Mouse (Mus musculus) neutrophil, adult 5-6 weeks (primary cell): ENCODE data around the gene Ywhaq. TPM values are rescaled to one million over a fixed set of nuclear protein-coding genes. Genes with fewer than 3 reads are reported as not detected.
A peak's percentile ranks its signal among the peaks of the same experiment; 100 is the strongest.
"Not testable (repeated sequence)": the region's sequence is repeated elsewhere in the genome, so short reads cannot be mapped to it uniquely, and the experiment has no call there.

Experiments used
- ATAC-seq: fragments of 151-379, 151-347 bp; 2 replicates; pipeline ENCODE4 v1.8.0; 2017; ENCODE audit warnings: mild to moderate bottlenecking, moderate TSS enrichment; ENCODE audit not compliant: insufficient number of reproducible peaks, poor library complexity, low FRiP score, severe bottlenecking; ENCODE audit errors: extremely low read depth
- total RNA-seq: library from RNA; stranded (forward); fragments of 200-1000 nt; gene quantifications from 2 replicates; pipeline ENCODE4 v1.2.3, GENCODE M21; 2017

The Ywhaq gene
- total RNA-seq, 1 experiment from 2014 or later = 93.1 TPM

DNA sequence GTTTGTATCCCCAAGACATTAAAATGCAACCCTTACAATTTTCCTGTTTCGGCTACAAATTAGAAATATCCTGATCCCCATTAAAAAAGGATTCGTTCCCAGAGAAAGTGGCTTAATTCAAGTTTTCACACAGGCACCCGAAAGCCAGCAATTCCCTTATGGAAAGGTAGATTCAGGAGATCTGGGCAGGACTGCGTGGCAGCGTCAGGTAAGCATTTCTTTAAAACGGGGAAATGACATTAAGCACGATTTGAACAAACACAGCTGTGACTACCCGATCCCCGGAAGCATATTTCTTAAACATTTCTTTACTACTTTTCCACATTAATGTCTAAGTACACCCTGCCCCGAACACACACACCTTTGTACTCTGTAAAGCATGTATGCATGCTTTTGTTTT lies 646 bp upstream of the Ywhaq start:
- no peak for ATAC-seq

DNA sequence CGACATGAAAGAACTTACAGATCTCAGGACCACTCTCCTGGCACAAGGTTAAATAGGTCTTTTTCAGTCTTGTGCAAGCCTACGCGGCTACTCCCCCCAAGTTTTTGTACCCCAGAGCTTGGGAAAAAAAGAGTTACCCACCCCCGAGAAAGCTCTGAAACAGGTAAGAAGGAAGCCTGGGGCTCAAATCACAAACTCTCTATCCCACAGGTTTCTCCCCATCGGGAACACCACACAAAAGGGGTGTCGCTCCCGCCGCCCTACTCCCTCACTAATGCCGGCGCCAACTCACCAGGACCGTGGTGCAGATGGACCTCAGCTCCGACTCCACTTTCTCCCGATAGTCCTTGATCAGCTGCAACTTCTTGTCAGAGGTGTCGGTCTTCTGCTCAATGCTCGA lies 931 bp downstream of the Ywhaq start:
- no peak for ATAC-seq

DNA sequence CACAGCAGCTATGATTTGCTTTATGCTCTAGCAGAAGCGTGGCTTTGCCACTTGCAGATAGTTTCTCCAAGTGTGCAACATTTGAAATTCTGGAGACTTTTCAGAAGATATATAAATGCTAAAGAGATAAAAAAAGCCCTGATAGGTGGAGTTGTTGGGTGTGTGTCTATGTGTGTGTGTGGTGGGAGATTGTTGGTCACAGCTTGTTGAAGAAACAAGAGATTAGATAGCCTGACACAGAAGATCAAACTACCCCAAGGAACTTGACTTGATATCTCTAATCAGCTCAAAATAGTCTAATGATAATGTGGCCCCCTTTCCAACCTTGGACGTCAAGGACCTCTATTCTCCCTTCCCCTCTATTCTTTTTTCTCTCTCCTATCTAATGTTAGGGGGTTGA lies 6.8 kb downstream of the Ywhaq start:
- no peak for ATAC-seq

DNA sequence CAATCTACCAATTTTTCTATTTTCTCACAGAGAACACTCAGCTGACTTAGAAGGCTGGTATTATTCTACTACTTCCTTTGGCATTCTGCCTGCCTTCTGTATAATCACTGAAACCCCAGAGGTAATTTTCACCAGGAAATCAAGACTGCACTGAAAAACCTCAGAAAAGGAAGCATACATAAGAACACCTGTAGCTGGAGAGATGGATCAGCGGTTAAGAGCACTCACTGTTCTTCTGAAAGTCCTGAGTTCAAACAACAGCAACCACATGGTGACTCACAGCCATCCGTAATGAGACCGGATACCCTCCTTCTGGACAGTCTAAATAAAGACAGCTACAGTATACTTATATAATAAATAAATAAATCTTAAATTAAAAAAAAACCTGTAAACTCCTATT lies 7.8 kb downstream of the Ywhaq start:
- ATAC-seq = no peak

DNA sequence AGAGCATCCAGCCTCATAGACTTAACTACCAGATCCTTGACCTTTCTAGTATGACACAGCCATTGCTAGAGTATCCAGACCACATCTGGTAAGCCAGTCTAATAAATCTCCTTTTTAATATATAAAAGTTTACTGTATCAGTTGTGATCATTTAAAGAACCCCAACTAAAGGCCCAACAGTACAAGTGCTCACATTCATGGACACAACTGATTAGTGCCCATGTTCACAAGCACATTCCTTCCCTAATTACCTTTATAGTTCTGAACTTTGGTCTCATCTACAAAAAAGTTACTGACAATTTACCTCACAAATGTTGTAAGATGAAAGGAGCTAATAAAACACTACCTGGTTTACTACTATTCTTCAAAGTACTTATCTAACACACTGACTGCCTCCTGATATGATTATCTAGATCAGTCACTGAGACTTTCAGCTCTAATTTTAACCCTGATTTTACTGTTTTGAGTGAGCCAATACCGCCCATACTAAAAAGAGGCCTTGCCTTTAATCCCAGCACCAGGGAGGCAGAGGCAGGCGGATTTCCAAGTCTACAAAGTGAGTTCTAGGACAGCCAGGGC lies 8.6 kb downstream of the Ywhaq start:
- ATAC-seq = no peak

DNA sequence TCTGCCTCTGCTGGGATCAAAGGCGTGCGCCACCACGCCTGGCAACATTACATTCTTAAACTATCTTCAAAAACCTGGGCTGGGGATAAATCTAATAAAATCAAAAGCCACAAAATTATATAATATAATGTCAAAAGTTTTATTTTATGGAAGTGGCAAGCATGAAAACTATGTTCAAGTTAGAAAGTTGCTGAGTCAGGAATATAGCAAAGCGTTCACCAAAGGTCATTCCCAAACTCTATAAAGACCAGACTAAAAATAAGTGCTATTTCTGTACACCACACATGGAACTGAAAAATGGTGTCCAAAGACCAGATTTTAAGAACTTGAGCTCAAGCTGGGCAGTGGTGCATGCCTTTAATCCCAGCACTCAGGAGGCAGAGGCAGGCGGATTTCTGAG lies 14.7 kb downstream of the Ywhaq start:
- ATAC-seq = no peak

DNA sequence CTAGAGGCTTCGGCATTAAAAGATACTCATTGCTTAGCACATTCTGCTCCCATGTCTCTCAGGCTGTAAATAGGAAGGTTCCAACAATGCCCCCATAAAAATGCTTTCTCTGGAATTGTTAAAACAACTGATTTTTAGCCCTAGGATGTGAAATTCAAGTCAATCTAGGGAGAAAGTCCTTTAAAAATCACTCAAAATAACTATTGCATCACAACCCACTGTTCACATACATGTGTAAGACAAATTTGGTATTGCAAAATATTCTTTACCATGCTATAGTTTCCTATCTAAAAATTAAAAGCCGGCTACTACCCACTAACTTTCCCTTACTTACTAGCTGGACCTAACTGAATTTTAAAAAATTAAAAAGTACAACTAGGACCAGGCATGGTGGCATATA lies 31.2 kb downstream of the Ywhaq start:
- no peak for ATAC-seq

DNA sequence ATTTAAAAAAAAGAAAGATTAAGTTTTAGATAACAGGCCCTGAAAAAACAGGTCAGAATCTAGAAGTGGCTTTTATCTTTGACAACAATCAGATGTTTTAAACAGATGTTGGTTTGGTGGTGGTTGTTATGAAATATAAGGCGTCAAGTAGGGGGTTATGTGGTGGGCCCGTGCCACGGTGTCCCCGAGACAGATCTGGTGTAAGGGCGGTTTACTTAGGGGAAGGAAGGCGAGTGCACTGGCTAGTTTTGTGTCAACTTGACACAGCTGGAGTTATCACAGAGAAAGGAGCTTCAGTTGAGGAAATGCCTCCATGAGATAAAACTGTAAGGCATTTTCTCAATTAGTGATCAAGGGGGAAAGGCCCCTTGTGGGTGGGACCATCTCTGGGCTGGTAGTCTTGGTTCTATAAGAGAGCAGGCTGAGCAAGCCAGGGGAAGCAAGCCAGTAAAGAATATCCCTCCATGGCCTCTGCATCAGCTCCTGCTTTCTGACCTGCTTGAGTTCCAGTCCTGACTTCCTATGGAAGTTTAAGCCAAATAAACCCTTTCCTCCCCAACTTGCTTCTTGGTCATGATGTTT lies 38.6 kb downstream of the Ywhaq start:
- ATAC-seq = not testable (repeated sequence)

DNA sequence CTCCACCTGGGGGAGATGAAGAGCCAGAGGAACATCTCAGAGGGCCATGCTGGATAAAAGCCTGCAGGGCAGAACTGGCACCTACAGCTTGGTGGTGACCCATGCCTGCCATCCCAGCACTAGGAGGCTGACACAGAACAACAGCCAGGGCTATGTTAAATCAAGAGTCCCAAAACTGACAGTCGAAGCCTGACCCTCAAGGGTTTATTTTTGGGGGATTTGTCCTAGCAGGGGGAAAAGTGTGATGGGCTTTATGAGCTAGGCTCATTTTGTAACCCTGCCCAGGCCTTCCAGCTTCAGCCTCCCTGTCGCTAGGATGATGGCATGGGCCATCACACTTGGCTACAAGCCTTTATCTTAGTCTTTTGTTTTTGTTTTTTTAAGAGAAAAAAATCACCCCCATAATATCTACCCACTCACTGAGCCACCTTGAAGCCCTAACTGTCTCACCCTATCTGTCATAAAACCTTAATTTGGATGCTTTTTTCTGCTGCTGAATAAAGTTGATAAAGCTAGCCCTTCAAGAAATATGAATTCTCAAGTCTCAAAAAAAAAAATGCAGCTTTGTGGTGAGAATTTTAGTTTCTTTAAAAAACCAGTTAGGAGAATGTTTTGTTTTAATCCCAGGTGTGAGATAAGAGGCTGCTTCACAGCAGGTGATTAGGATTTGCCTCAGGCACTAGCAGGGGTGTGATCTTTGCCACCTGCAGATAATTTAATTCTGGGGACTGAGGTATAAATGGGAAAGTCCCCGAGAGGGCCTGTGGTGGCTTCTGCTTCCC lies 41.9 kb downstream of the Ywhaq start:
- ATAC-seq = no peak

DNA sequence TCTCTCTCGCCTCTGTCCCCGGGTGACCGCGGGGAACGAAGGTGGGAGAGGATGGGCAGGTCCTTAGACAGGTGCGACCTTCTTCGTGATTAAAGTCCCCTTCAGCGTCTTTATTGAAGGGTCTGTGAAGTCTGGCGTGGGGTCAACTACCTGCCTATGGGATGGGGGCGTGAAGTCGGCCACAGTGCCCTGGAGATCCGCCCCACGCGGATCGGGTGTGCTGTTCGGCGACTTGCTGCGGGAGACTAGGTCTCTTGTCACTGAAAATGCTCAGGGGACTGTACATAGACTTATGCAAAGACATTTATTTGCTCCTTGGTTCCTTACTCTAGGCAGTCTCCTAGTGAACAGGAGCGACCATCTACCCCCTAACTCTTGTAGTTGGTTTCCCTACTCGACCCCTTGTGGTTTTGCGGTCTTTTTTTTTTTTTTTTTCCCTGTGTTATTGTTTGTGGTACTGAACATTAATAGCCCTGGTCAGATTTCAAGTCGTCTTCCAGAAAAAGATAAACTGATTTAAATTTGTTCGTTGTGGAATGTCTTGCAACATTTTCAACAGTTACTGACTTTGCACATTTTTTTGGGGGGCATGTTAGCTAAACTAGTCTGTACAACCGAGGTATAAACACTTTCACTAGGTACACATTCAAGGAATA lies 43.5 kb downstream of the Ywhaq start:
- ATAC-seq = peak; percentile 13; the same call in 1 of the 2 replicates

DNA sequence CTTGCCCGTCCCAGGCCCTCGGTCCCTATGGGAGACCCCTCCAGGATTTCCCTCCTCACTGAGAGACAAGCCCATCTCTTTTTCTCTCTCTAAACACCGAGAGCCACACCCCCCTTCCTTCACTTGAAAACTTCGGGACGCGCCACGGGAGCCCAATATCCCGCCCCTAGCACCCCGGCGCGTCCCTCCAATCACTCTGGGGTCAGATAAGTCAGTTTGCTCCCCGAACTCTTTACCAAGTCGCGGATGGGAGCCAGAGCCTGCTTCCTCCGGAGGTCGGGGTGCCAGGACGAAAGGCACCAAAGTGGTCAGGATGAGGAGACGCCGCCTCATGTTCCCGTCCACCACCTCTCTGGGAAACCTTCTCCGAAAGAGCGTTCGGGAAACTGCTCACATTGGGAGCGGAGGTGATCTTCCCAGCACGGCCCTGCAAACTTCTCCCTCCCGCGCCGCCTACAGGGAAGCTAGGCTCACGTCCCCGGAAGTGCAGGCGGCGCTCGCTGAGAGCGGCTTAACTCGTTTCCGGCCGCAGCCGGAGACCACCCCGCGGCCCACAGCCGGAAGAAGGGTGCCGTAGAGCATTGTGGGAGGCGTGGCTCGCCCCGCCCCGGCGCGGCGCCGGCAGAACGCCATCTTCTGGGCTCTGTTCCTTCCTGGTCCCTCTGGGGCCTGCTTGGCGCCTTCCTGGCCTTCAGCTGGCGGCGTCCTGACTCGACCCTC lies 44.2 kb downstream of the Ywhaq start, which contains the start of gene Adam17:
Gene Adam17, minus strand, starts transcription at position 533 of the 720 bp plus-strand sequence.
- peak; percentile 95 for ATAC-seq

DNA sequence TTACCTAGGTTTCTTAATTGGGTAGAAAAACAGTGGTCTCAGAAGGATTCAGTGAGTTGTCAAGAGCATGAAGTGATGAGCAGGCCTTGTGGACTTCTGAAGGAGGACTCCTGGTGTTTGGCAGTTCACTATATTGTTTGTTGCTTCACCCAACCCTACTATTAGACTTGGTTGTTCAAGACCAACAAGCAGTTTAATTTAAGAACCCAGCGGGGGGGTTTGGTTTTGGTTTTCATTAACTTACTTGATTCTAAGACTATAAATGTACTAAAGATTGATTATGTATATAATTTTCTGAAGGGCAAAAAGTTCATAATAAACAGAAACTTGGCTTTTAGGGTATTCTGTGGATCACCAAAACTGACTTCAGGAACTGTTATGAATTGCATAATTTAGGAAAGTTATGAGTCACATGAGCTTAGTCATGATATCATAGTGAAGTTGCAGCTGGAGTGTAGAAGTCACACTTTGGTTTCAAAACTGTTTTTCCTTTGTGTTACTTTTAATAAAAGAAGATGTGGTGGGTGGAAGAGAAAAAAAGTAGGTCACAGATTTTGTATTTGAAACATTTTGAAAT lies 47.3 kb downstream of the Ywhaq start:
- ATAC-seq = no peak

DNA sequence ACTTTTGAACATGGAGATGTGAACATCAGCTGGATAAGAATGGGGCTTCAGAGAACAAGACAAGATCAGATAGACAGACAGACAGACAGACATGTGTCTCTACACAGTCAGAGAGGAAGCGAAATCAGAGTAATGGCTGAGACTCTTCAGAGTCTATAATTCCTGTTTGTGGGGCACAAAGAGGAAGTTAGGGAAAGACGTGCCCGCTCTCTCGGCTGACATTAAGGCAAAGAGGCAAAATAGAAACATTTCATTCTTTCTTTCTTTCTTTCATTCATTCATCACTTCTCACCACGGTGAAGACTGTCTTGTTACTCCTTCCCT lies 48.4 kb downstream of the Ywhaq start:
- ATAC-seq = no peak

DNA sequence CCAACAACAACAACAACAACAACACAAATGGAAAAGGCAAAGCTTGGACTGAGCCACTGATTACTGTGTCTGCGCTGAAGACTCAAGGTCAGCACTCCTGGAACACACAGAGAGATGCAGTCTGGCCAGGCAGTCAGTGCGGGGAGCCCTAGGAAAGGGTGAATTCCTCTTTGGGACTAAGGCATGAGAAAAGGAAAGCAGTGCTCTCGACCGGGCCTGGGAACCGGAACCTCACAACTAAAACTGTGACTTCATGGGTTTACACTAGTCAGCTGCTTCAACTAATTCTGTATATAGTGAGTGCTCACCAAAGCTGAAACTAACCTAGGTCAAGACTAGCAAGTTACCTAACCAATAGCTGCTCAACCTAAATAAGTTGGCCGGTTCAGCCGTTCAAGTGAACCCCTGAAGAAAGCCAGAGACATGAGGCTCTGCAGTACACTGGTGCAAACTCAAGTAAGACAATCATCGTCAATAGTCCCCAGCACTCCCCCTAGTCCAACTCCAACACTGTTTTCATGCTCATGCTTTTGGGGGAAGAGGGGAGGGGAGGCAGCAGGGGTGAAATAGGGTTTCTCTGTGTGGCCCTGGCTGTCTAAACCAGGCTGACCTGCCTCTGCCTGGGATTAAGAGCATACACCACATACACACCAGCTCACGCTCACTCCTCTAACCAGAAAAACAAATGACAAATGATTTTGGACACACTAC lies 48.9 kb downstream of the Ywhaq start:
- ATAC-seq = no peak

DNA sequence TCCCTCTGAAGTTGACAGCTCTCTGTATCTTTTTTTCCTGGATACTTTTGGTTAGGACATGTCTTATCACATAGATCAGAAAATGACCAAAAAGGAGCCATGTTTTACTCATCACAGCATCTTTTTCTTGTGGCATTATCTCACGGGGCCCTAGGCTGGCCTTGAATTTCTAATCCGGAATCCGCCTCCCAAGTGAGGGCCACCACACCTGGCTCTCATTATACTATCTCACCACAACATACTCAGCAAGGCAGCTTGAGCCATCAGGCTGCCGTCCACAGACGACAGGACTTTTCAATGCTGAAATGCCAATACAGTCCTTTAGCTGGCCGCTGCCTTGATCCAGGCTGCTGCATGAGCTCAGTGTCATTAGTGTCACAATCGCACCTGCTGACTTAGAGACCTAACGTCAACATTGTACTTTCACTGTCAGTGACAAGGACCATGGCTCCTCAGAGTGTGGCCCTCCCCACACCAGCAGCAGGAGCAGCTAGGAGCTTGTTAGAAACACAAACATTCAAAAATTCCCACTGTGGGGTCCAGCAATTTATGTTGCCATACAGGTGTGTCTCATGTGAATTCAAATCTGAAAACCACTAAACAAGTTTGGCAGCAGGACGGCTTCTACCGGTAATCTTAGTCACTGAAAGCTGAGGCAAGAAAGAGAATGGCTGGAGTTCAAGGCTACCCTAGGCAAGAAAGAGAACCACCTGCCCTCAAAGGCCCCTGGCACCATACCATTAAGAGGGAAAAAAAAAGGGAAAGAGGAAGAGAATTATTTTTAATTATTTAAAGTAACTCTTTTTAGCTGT lies 52.6 kb downstream of the Ywhaq start:
- ATAC-seq = no peak

DNA sequence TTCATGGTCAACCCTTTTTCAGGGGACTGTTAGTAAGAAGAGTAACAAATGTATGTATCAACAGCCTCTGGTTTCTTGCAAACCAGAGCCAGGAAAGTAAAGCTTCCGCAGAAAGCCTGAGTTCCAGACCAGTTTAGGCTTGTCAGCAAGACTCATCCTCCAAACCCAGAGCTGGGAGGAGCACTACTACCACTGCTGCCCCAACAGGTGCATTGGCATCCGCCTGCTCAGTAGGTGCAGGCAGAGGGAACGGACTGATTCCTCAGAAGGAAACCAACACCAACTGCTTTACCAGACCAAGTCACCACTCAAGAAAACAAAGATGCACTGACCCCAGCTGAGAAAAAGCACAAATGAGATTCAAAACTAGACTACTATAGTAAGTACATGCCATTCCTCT lies 54.2 kb downstream of the Ywhaq start:
- ATAC-seq = no peak

DNA sequence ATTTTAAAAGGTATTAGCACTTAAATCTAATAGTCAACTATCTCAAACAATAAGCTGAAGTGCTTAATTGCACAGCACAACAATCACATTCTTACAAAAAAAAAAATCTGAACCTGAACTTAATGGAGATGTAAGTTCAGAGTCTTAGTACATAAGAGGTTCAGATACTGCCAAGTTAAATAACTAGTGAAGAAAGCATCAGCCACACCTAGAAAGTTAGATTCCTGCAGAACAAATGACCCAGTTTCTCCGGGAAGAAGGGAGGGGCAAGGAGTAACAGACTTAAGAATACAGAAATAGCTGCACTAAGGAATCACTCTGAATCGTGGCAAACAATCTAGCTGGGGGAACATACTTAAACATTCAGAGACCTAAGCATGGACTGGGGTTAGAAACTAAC lies 54.8 kb downstream of the Ywhaq start:
- ATAC-seq = no peak

DNA sequence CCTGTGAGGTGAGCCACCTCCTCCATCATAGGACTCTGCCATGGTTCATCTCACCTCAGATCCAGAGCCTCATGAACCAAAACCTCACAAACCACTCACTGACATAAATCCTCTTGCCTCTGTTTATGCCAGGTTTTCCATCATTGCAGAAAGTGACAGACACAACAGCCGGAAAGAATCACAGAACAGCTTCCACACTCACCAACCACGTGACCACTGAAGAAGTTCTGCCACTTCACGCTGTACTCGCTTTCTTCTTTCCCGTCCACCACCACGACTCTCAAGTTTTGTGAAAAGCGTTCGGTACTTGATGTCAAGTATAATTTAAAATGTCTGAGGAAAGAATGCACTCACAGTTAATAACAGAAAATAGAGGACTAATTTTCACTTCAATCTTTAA lies 63.8 kb downstream of the Ywhaq start:
- ATAC-seq = no peak
